Mouse (Mus musculus) CH12.LX (cell line): ENCODE data around the gene Grb2. TPM values are rescaled to one million over a fixed set of nuclear protein-coding genes. Genes with fewer than 3 reads are reported as not detected.

ENCODE experiments used
- DNase-seq: peaks from one replicate; pipeline ENCODE4 v3.0.0-alpha.2; 2013; ENCODE audit errors: extremely low read depth
- H3K27ac ChIP-seq: 2 replicates; pipeline ENCODE4 v1.5.1; 2012; ENCODE audit warnings: low read depth, mild to moderate bottlenecking, control low read depth, moderate library complexity; ENCODE audit not compliant: insufficient read depth
- H3K27me3 ChIP-seq: replicated peaks from 2 replicates; pipeline ENCODE3; 2012; ENCODE audit warnings: inconsistent platforms
- H3K36me3 ChIP-seq, 2 experiments: replicated peaks in 1 of 2; 2 replicates each; pipeline versions ENCODE3 to v1.6.1; 2012; ENCODE audit warnings: inconsistent platforms in 1 of 2, low read length in 1 of 2, mild to moderate bottlenecking in 1 of 2, mixed read lengths in 1 of 2, moderate library complexity in 1 of 2; ENCODE audit not compliant: control insufficient read depth in 1 of 2, insufficient read depth in 1 of 2
- H3K4me1 ChIP-seq, 2 experiments: 2 replicates each; pipeline ENCODE4 v1.6.1; 2012; ENCODE audit warnings: inconsistent platforms in 1 of 2, moderate library complexity in 1 of 2; ENCODE audit not compliant: insufficient read depth in 2 of 2, control insufficient read depth in 1 of 2
- H3K4me2 ChIP-seq: 2 replicates; pipeline ENCODE4 v1.6.1; 2012; ENCODE audit warnings: low read depth, mild to moderate bottlenecking, control low read depth; ENCODE audit not compliant: poor library complexity, insufficient read depth, severe bottlenecking
- H3K4me3 ChIP-seq, 3 experiments: fragments of 150-350 bp in 1 of 3; sonication (generic) in 1 of 3; replicated peaks in 1 of 3; 2 replicates each; pipeline versions ENCODE3 to v1.5.1; 2011 to 2012; ENCODE audit warnings: low read depth in 2 of 3, low read length in 2 of 3, mild to moderate bottlenecking in 2 of 3, moderate library complexity in 2 of 3, control low read depth in 1 of 3, improper control_type of control experiment in 1 of 3, inconsistent platforms in 1 of 3, mixed read lengths in 1 of 3; ENCODE audit not compliant: poor library complexity in 1 of 3
- H3K79me2 ChIP-seq: replicated peaks from 2 replicates; pipeline ENCODE4 v1.6.1; 2012; ENCODE audit warnings: mild to moderate bottlenecking, moderate library complexity; ENCODE audit not compliant: control insufficient read depth, poor library complexity, insufficient read depth, severe bottlenecking; ENCODE audit errors: extremely low read depth
- H3K9ac ChIP-seq: 2 replicates; pipeline ENCODE4 v1.6.1; 2012; ENCODE audit warnings: low read depth, mild to moderate bottlenecking, control low read depth, moderate library complexity; ENCODE audit not compliant: insufficient read depth
- H3K9me3 ChIP-seq: replicated peaks from 2 replicates; pipeline ENCODE3; 2012; ENCODE audit warnings: low read length, inconsistent platforms, mixed read lengths
- CHD1 ChIP-seq: IDR thresholded peaks from 2 replicates; pipeline ENCODE4 v1.6.1; 2012; ENCODE audit warnings: low read depth, low read length, improper control_type of control experiment, inconsistent platforms
- E2F4 ChIP-seq: IDR thresholded peaks from 2 replicates; pipeline ENCODE4 v1.6.1; 2011; ENCODE audit warnings: low read depth, low read length, improper control_type of control experiment; ENCODE audit not compliant: insufficient replicate concordance
- ETS1 ChIP-seq: conservative IDR thresholded peaks from 2 replicates; pipeline ENCODE4 v1.6.1; 2012; ENCODE audit warnings: low read depth, mild to moderate bottlenecking, inconsistent platforms, low read length, improper control_type of control experiment, moderate library complexity
- JUN ChIP-seq: IDR thresholded peaks from 2 replicates; pipeline ENCODE4 v1.6.1; 2011; ENCODE audit warnings: low read depth, mild to moderate bottlenecking, low read length, improper control_type of control experiment, moderate library complexity; ENCODE audit not compliant: insufficient read depth
- MAX ChIP-seq: IDR thresholded peaks from 2 replicates; pipeline ENCODE4 v1.6.1; 2011; ENCODE audit warnings: low read length, improper control_type of control experiment
- MEF2A ChIP-seq: IDR thresholded peaks from 2 replicates; pipeline ENCODE4 v1.6.1; 2014; ENCODE audit warnings: low read depth, mild to moderate bottlenecking, inconsistent platforms, low read length, improper control_type of control experiment, borderline replicate concordance
- POLR2A ChIP-seq: IDR thresholded peaks from 2 replicates; pipeline ENCODE4 v1.6.1; 2011; ENCODE audit warnings: low read depth, mild to moderate bottlenecking, improper control_type of control experiment, low read length
- POLR2AphosphoS2 ChIP-seq: IDR thresholded peaks from 2 replicates; pipeline ENCODE4 v1.6.1; 2011; ENCODE audit warnings: low read depth, low read length, improper control_type of control experiment
- RCOR1 ChIP-seq: conservative IDR thresholded peaks from 2 replicates; pipeline ENCODE4 v1.6.1; 2012; ENCODE audit warnings: low read depth, mild to moderate bottlenecking, inconsistent platforms, low read length, improper control_type of control experiment
- SMC3 ChIP-seq: IDR thresholded peaks from 2 replicates; pipeline ENCODE4 v1.6.1; 2011; ENCODE audit warnings: low read depth, low read length, improper control_type of control experiment
- TBP ChIP-seq: conservative IDR thresholded peaks from 2 replicates; pipeline ENCODE4 v1.6.1; 2011; ENCODE audit warnings: low read depth, low read length, improper control_type of control experiment
- USF1 ChIP-seq: IDR thresholded peaks from 2 replicates; pipeline ENCODE4 v1.6.1; 2014; ENCODE audit warnings: low read depth, mild to moderate bottlenecking, inconsistent platforms, low read length, improper control_type of control experiment
- ZNF384 ChIP-seq: IDR thresholded peaks from 2 replicates; pipeline ENCODE4 v1.6.1; 2012; ENCODE audit warnings: low read depth, low read length, improper control_type of control experiment, inconsistent platforms
- dilution Hi-C: fragments of 300-500 bp; cut with MboI; formaldehyde crosslinking; loops from 2 replicates; pipeline ENCODE4 v1.14.3; 2020; ENCODE audit warnings: low sequenced_read_pairs; ENCODE audit not compliant: extremely low pct_unique_long_range_greater_than_20kb, extremely low pct_ligation_motif_present
- in situ Hi-C: fragments of 300-500 bp; cut with MboI; formaldehyde crosslinking; loops from 3 replicates; pipeline ENCODE4 v1.14.3; 2019; ENCODE audit warnings: low sequenced_read_pairs, low pct_ligation_motif_present, low pct_unique_long_range_greater_than_20kb, mixed read lengths
- polyA plus RNA-seq: library from polyadenylated mRNA; unstranded; fragments of >175 nt; gene quantifications from 2 replicates; pipeline ENCODE4 v1.2.1, GENCODE M21; 2012; ENCODE audit warnings: low read depth; ENCODE audit not compliant: insufficient read length
- total RNA-seq, 2 experiments: library from RNA; depleted of rRNA; stranded (reverse); fragments of 300-350 nt in 1 of 2; fragments of >200 nt in 1 of 2; gene quantifications; 2 replicates each; pipeline ENCODE4 v1.2.3; 2012 to 2014

Gene Grb2
- total and polyA plus RNA-seq, 3 experiments = 63.6 to 241 (median 117) TPM

DNA sequence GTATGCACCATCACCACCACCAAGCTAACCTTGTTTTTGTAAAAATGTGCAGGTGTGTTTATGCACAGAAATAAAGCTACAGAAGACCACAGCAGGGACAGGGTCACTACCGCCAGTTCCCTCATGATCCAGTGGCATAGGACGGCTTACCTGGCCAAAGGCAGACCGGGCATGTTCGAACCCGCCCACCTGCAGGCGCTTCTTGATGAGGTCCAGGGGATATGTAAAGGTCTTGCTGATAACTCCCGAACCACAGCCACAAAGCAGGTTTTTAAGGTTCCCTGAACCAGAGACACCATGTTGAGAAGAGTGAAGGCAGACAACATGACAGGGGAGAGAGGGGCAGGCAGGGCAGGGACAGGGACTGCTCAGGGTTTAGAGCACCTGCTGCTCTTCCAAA, 92.0 kb downstream of the Grb2 start:
- Histone ChIP-seq H3K9ac (no peak overlapping the region), H3K4me3 (no peak overlapping the region)
- TF ChIP-seq TBP = no peak
- peak; percentile 20; the same call in 1 of the 2 replicates for TF ChIP-seq POLR2A
- TF ChIP-seq, all 38 proteins: peak for 1
- no peaks in the 10 kb centered on the region for H3K27me3 ChIP-seq
- peaks cover 43% of the 10 kb centered on the region for H3K79me2 ChIP-seq
- no peak for DNase-seq
- peaks cover 17 to 84% of the 10 kb centered on the region in 2 experiments for H3K4me1 ChIP-seq
- H3K9me3 ChIP-seq = no peaks in the 10 kb centered on the region
- H3K27ac ChIP-seq = no peak overlapping the region
- peaks cover 75 to 84% of the 10 kb centered on the region in 2 experiments for H3K36me3 ChIP-seq
- H3K4me2 ChIP-seq = no peak overlapping the region
- dilution Hi-C loops = no loop called here
- in situ Hi-C loops = loop anchor here (25.0 kb wide), 1 partner anchor 396 kb away; the partner anchor contains the start of gene Galk1

DNA sequence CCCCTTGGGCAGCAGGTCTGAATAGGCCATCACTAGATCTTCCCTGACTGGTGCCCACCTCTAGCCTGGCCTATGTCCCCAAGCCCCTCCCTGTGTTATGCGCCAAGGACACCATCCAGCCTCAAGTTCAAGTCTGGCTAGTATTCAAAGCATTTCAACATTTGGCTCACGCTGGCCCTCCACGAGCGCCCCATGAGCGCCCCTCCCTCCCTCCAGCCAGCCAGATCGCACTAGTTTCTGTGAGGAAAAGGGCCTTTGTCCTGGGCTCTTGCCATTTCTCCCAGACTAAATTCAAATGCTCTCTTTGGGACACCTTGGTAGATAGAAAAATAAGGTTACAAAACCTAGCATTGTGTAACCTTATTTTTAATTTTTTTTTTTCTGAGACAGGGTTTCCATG, 92.5 kb downstream of the Grb2 start:
- Histone ChIP-seq H3K4me2 (no peak overlapping the region), H3K27ac (peak overlapping the region; percentile 97), H3K4me3 (no peak overlapping the region), H3K4me1 (peaks cover 20 to 84% of the 10 kb centered on the region in 2 experiments), H3K36me3 (peaks cover 75 to 84% of the 10 kb centered on the region in 2 experiments), H3K27me3 (no peaks in the 10 kb centered on the region), H3K79me2 (peaks cover 42% of the 10 kb centered on the region), H3K9ac (no peak overlapping the region), H3K9me3 (no peaks in the 10 kb centered on the region)
- dilution Hi-C loops = no loop called here
- in situ Hi-C loops = loop anchor here (25.0 kb wide), 1 partner anchor 396 kb away; the partner anchor contains the start of gene Galk1
- TF ChIP-seq ZNF384 = no peak
- no peak for TF ChIP-seq CHD1
- TF ChIP-seq E2F4 = no peak
- no peak for TF ChIP-seq USF1
- TF ChIP-seq POLR2AphosphoS2 = no peak
- no peak for TF ChIP-seq SMC3
- no peak for TF ChIP-seq JUN
- TF ChIP-seq ETS1 = no peak
- TF ChIP-seq MEF2A = no peak
- no peak for TF ChIP-seq MAX
- no peak for TF ChIP-seq RCOR1
- no peak for DNase-seq
